Mouse (Mus musculus) kidney, adult 2 months (tissue): ENCODE results near the gene Pramef12.

Source experiments
- CTCF ChIP-seq: fragments of 200-500 bp; conservative IDR thresholded peaks from 2 replicates; pipeline ENCODE4 v1.5.1; 2011; ENCODE audit warnings: low read depth, mild to moderate bottlenecking, control low read depth, low read length, moderate library complexity, mixed read lengths; ENCODE audit not compliant: insufficient read depth, insufficient read length
- POLR2A ChIP-seq: fragments of 200-500 bp; IDR thresholded peaks from one replicate; pipeline ENCODE4 v1.6.1; 2011; ENCODE audit warnings: low read depth, low read length, control low read depth

- TF ChIP-seq POLR2A (no peak), CTCF (no peak)
These were observed 22.5 kb upstream of the Pramef12 start for GRCm38 (mm10) chr4:144430723-144431122.
